Mouse (Mus musculus) heart, postnatal 0 days (tissue): ENCODE data around the gene Epn1.

ENCODE experiments used
- CTCF ChIP-seq: IDR thresholded peaks from 2 replicates; pipeline ENCODE4 v1.5.1; 2016; ENCODE audit warnings: antibody characterized with exemption, control low read depth, low read depth
- EP300 ChIP-seq: IDR thresholded peaks from 2 replicates; pipeline ENCODE4 v1.6.1; 2016; ENCODE audit warnings: antibody characterized with exemption, low read depth

DNA sequence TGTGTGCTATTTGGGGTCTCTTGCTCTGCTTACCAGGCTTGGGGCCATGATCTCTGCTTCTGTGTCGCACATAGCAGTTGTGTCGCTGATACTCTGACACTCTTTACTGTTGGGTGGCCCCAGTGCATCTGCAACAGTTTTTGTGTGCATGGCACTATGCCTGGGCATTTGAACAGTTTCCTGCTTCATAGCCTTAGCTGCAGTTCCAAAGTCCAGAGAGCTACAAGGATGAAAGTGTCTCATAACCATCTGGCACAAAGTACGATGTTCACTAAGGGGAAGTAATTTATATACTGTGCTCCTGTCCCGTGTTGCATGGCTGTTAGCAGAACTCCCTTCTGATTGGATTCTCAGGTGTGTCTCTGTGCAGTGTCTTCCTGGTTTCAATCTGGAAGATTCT is 7.9 kb downstream of the Epn1 start:
- TF ChIP-seq CTCF, result no peak
- TF ChIP-seq EP300, result no peak
